Mouse (Mus musculus) monocyte, adult 5-6 weeks (primary cell): ENCODE measurements around the gene Tbc1d25. TPM values are rescaled to one million over a fixed set of nuclear protein-coding genes. Genes with fewer than 3 reads are reported as not detected.

Source experiments
- ATAC-seq: fragments of 153-309, 156-312 bp; replicated peaks from 2 replicates; pipeline ENCODE4 v1.8.0; 2017; ENCODE audit warnings: mild to moderate bottlenecking; ENCODE audit not compliant: low TSS enrichment, insufficient number of reproducible peaks, severe bottlenecking, poor library complexity, low FRiP score
- total RNA-seq: library from RNA; stranded (forward); fragments of 200-1000, 200-491, 200-594 nt; gene quantifications from 3 replicates; pipeline ENCODE4 v1.2.3, GENCODE M21; 2017

Gene Tbc1d25
- 3.3 to 6.7 TPM (median 5.1 TPM) in 3 replicates for total RNA-seq

DNA sequence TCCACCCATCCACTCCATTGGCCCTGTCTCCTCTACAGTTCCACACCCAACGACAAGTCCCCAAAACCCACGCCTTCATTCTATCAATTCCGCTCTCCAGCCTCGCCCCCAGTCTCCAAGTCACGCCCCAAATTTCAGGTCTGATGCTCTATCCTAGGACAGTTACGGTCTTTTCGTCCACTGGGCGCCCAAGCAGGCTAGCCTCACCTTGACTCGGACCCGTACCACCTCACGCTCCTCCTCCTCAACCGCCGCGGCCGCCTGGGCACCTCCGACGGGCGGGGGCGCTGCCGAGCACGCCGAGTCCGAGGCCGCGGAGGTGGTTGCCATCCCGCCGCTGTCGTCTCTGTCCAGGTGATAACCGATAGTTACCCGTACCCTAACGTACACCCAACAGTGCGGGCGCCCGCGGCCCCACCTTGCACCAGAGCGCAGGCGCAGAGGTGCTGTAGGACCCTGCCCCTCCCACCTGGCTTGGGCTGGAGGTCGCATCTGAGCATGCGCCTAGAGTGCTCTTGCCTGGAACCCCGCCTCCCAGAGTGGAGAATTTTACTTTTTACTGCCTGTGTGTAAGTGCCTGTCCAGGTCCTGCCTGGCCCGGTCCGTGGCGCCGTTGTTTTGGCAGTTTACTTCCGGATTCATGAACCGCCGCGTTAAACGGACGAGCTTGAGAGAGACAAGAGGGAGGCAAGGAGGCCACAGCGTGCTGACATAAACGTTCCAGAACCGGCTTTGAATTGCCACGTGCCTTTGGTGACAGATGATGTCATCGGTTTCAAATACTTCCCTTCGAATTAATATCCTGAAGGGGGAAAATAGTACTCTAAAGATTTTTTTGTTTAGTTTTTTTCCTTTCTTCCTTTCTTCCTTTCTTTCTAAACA lies at the start of gene Tbc1d25:
Gene Tbc1d25 (minus strand): TSS at position 678 of the 882 bp plus-strand sequence.
- peak; percentile 92 for ATAC-seq

DNA sequence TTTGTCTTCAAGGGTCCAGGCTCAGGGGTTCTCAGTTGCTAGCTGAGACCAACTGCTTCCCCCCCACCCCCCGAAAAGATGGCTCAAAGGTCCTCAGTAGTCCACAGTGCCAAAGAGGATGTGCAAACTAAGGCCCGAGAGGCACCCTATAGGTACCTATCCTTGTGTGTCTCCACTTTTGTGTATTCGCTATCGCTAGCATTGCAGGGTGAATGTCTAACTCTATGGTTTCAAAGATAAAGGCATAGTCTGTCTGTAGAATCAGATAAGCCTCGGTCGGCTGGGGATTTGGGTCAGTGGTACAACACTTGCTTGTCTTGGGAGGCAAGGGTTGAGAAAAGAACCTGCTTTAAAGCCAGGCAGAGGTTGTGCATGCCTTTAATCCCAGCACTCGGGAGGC lies 47.5 kb upstream of the Tbc1d25 start:
- ATAC-seq = no peak

DNA sequence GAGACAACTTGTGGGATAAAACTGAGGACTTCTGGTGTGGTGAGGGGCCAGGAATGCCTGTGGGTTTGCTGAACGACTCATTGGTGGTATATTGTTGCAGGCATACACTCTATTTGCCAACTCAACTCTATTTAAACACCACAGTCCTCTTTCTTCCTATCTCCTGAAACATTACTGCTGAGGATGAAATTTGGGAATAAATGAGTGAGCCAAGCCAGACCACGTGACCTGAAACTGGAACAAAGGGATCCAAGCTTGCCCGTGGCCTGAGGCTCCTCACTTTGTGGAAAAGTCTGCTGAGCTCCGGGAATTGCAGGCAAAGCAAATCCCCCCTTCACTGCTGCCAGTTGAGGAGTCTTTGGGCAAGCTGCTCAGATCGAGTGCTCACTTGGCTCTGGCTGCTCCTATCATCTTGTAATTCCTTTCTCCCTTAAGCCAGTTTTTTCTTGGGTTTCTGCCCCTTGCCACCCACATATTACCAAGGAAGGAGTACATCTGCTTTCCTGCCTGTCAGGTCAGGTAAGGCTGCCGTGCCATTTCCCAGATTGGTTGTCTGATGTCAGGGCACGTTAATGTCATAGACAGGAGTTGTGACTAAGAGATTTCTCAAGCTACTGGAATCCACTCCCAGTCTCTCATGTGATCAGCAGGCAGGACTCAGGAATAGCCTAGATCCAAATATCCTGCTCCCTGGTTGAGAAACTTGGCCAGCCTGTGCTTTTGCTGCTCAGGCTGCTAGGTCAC lies 46.9 kb upstream of the Tbc1d25 start:
- ATAC-seq = no peak

DNA sequence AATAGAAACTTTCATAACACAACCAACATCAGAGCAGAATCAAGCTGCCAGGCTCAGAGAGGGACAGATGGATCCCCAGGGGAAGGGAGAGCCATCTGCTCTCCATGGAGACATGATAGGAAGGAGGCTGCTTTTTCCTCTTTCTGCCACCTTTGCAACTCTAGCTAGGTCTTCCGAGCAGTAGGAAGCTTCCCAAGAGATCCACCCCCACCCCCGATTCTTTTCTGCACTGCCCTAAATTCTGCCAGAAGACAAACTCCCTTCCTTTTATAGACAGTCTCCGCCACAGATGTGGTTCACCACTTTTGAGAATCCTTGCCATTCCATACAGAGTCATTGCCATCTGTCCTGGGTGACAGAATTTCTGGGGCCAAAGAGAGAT lies 46.3 kb upstream of the Tbc1d25 start:
- no peak for ATAC-seq

DNA sequence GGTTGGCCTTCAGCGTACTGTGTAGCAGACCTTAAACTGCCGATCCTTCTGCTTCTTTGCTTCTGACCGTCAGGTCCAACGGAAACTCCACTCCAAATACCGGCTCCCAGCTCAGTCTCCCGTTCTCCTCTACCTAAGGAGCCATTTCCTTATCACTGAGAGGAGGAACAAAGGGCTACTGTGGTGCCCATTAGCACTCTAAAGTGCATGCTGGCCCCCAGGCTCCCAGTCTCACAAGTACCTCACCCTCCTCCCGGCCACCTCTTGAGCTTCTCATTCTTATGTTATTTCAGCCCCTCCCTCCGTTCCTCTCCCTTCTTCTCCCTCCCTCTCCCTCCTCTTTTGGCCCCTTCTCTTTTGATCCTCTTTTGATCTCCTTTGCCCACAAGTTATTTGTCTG lies 43.7 kb upstream of the Tbc1d25 start:
- no peak for ATAC-seq

DNA sequence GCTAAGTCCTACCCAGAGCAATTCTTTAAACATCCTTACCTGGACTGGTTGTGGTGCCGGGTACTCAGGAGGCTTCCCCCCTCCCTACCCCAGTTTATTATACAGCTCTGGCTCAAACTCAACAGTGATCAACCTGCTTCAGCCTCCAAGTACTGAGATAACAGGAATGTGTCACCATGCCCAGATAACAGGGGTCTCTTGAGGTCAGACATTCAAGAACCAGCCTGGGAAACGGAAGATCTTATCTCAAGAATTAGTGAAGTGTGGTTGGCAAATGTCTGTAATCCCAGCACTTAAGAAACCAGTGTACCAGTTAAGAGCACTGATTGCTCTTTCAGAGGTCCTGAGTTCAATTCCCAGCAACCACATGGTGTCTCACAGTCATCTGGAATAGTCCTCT lies 42.1 kb upstream of the Tbc1d25 start:
- ATAC-seq = no peak

DNA sequence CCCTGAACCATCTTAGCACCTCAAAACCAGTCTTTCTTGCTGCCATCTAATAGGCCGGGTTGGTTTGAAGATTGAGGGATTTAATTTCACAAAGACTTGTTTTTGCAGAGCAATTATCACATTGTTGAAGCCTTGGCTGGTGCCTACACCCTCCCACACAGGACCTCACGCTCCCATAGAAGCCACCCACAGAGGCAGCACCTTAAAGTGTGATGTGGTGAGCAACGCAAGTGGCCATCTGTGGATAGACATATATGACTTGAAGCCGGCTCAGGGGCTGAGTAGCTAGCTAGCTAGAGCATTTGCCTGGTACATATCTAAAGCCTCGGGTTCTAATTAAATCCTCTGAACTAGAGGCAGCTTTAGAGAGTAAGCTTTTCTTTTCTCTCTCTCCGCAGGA lies 41.4 kb upstream of the Tbc1d25 start:
- no peak for ATAC-seq

DNA sequence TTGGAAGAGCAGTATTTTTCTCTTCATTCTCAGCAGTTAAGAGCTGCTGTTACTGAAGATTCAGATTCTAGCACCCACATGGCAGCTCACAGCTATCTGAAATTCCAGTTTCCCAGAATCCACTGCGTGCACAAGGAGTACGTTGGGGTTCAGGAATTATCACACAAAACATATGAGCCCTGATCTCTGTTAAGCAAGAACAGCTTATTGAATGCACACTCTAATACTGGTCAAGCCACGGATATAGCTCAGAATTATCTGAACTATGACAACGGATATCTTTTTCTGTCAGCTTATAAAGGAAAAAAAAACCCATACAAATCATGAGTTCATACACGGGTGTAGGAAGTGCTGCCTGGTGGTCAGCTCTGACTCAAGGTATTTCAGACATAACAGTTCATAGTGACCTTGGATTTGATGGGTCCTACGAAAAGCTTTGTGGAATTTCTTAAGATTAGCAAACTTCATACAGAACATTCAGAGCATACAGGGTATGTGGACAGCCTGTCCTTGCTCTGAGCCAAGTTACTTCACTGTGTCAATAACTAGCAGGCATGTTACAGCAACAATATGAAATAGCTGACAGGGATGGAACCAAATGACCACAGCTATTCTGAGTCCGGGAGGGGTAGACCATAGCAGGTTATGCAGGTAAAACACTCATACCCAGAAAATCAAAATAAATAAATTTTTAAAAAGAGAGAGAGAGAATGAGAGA lies 35.7 kb upstream of the Tbc1d25 start:
- ATAC-seq = no peak

DNA sequence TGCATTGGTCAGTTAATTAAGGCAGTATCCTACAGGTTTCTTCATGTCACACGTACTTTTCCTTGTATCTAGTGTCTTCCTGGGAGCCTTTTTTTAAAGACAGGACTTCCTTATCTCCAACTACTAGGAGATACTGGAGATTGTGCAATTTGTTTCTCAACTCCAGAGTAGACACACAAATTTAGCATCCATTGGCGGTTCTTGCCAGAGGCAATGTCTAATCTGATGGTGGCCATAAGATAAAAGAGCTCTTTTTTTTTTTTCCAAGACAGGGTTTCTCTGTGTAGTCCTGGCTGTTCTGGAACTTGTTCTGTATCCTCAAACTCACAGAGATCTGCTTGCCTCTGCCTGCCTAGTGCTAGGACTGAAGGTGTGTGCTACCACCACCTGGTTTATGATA lies 33.7 kb upstream of the Tbc1d25 start:
- no peak for ATAC-seq

- ATAC-seq = no peak
Observed at GRCm38 (mm10) chrX:8207224-8207623, 31.2 kb upstream of the Tbc1d25 start.

DNA sequence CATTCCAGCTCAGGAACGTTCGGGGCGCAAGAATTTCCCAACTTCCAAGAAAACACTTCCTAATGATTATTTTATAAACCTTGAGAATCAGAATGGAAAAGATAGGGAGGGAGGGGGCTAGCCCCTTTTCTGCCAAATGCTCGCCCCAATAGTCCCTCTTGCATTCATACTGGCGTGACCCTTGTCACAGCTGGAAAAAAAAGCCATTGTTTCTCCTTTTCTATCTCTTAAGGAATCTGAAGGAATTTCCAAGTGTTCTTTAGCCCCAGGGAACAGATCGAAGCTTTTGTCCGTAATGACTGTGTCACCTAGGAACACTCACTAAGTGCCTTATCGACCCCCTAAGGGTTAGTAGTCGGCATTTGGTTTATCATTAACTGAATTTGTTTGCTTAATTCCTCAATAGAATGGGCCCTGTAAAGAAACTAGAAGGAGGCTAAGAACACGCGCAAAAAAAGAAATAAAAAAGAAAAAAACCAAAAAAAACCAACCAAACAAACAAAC lies 30.8 kb upstream of the Tbc1d25 start:
- ATAC-seq = no peak

GRCm38 (mm10) chrX:8206015-8206693 lies 30.2 kb upstream of the Tbc1d25 start, which contains the start of gene Porcn:
Gene Porcn, minus strand, starts transcription at chrX:8206525.
- ATAC-seq = no peak

DNA sequence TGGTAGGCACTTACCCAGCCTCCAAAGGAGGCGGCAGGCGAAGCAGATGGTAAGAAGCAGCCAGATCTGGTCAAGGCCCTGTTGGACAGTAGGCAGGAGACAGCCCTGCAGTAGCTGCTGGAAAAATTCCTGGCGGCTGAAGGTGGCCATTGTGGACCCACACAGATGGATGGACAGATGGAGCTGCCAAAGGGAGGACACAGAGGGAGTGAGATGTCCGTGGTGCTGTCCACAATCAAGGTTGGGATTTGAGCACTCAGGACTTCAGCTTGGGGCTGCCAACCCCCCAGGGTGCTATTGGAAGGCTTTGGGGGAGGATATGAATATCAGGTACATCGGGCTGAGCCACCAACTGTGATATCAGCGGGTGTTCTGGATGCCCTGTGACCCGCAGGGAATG lies 29.6 kb upstream of the Tbc1d25 start:
- ATAC-seq = no peak

- no peak for ATAC-seq
Observed at GRCm38 (mm10) chrX:8205088-8205487, 29.1 kb upstream of the Tbc1d25 start.

- no peak for ATAC-seq
Observed at GRCm38 (mm10) chrX:8204076-8204475, 28.1 kb upstream of the Tbc1d25 start.

GRCm38 (mm10) chrX:8203105-8203504 lies 27.1 kb upstream of the Tbc1d25 start:
- ATAC-seq = no peak

GRCm38 (mm10) chrX:8193419-8193723 lies 17.4 kb upstream of the Tbc1d25 start, which contains the start of gene Ebp:
Gene Ebp, minus strand, starts transcription at chrX:8193512.
- ATAC-seq = no peak

DNA sequence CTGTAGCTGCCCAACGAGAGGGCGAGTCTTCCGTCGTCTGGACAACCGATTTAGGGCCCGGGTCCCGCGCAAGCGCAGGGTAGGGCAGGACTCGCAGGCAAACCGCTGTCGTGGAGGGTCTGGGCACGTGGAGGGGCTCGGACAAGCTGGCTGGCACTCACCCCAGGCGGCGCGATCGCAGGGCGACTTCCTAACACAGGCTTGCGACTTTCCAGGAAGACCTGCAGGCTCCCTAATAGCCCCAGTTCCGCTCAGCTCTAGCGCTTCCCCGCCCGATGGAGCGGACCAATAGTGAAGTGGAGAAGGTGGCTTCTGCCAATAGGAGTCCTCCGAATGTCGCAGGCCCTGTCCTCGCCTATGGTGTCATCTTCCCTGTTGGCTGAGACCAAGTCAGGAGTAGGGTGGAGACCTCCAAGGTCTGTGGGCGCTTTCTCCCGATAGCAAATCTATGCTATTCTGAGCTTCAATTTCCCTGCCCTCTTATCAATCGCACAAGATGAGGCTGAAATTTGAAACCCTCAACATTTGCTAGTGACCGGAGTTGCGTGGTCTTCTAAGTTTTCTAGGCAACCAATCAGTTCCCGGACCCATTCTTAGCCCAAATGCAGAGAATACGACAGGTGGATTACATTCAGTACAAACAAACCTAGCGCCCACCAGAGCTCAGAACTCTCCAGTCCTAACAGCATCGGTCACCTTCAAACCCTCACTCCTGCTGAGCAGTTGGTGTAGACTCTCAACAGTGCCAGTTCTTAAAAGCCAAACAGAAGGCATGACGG lies 16.8 kb upstream of the Tbc1d25 start:
- ATAC-seq = peak; percentile 99
